Mouse (Mus musculus): Measurements from ENCODE around the gene Vkorc1. TPM values are rescaled to one million over a fixed set of nuclear protein-coding genes. Genes with fewer than 3 reads are reported as not detected.

Vkorc1 gene
- polyA plus RNA-seq, 1 experiment from 2014 or later = 108 TPM

DNA sequence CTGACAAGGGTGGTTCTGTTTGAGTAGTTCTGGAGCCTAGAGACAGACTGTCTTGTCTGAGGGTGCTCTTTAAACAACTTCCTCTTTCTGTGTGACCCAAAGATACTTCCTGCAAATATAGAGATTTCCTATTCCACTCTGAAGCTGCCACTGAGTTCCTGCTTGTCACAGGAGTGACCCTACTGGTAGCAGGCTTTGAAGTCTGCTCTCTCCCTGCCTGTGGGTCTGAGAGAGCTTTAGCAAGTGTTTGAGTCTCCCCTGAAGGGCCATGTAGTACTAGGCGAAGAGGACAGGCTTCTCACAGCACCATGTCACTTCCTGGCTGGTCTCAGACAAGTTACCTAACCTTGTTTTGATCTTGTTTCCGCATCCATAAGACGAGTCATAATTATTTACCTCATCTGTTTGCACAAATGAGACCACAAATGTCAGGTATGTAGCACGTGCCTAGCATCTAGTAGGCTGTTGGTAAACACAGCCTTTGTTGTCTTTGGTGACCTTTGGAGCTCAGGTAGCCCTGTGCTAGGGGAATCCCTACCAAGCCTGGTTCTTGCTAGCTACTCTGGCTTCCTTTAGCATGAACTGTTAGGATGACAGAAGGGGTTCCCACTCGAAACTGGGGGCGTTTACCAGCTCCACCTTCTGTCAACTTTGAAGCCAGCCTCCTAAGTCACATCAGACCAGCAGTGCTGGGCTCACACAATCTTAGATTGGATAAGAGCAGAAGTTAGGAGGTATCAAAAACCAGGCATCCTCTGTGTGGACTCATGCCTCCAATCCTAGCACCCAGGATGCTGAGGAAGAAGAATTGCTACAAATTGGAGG is 27.2 kb upstream of the Vkorc1 start:
- 62% methylated on average over 6 of the region's 6 CpGs for WGBS

GRCm38 (mm10) chr7:127921516-127921915 is 26.1 kb upstream of the Vkorc1 start:
- peaks cover 10% of the 10 kb centered on the region; the same call in 1 of the 2 replicates for H3K4me1 ChIP-seq (replicated peaks; ENCODE audit: control insufficient read depth, insufficient read depth, low read length)
- H3K27me3 ChIP-seq (replicated peaks; ENCODE audit: control insufficient read depth, insufficient read depth, low read length) = no peaks in the 10 kb centered on the region
- ATAC-seq (replicated peaks; ENCODE audit: low FRiP score) (no peak), DNase-seq (ENCODE audit: low spot score) (no peak)
- H3K9ac ChIP-seq (ENCODE audit: low read depth, low read length) = no peak overlapping the region
- H3K9me3 ChIP-seq (ENCODE audit: control insufficient read depth, low read length) = no peaks in the 10 kb centered on the region
- no peak overlapping the region for H3K4me3 ChIP-seq (ENCODE audit: low read depth, low read length)
- WGBS = 66% methylated on average over 8 of the region's 8 CpGs
- H3K27ac ChIP-seq (ENCODE audit: low read depth, low read length) = no peak overlapping the region
- H3K4me2 ChIP-seq = no peak overlapping the region
- H3K36me3 ChIP-seq (ENCODE audit: control insufficient read depth, insufficient read depth, low read length) = peaks cover 11% of the 10 kb centered on the region; the same call in 1 of the 2 replicates

More for the DNA sequence above, 27.2 kb upstream of the Vkorc1 start:
- Histone ChIP-seq H3K4me2 (no peak overlapping the region), H3K4me1 (replicated peaks; ENCODE audit: control insufficient read depth, insufficient read depth, low read length) (peaks cover 10% of the 10 kb centered on the region; the same call in 1 of the 2 replicates), H3K27me3 (replicated peaks; ENCODE audit: control insufficient read depth, insufficient read depth, low read length) (no peaks in the 10 kb centered on the region), H3K9ac (ENCODE audit: low read depth, low read length) (no peak overlapping the region), H3K4me3 (ENCODE audit: low read depth, low read length) (no peak overlapping the region), H3K36me3 (ENCODE audit: control insufficient read depth, insufficient read depth, low read length) (peaks cover 11% of the 10 kb centered on the region; the same call in 1 of the 2 replicates), H3K27ac (ENCODE audit: low read depth, low read length) (no peak overlapping the region), H3K9me3 (ENCODE audit: control insufficient read depth, low read length) (no peaks in the 10 kb centered on the region)
- ATAC-seq (replicated peaks; ENCODE audit: low FRiP score) (no peak), DNase-seq (ENCODE audit: low spot score) (no peak)

DNA sequence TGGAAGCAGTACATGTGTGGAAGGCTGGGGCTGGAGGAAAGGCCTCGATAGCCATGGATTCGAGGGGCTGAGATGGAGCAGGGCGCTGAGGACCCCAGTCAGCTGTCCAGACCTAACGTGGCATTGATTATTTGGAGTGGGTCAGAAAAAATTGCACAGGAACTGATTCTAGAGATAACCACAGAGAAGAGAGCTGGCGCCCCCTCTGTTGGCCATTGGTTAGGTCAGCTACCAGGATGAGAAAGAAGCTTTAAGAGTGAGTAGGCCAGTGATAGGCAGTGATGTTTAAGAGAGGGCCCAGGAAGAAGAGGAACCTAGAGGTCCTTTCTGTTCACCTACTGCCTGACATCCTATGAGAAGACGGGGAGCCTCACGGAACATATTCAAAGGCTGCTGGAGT is 23.9 kb upstream of the Vkorc1 start:
- Histone ChIP-seq H3K27ac (ENCODE audit: low read depth, low read length) (no peak overlapping the region), H3K4me1 (replicated peaks; ENCODE audit: control insufficient read depth, insufficient read depth, low read length) (peaks cover 10% of the 10 kb centered on the region; the same call in 1 of the 2 replicates), H3K9me3 (ENCODE audit: control insufficient read depth, low read length) (no peaks in the 10 kb centered on the region), H3K36me3 (ENCODE audit: control insufficient read depth, insufficient read depth, low read length) (peaks cover 14% of the 10 kb centered on the region; the same call in 1 of the 2 replicates), H3K9ac (ENCODE audit: low read depth, low read length) (no peak overlapping the region), H3K4me3 (ENCODE audit: low read depth, low read length) (no peak overlapping the region), H3K4me2 (no peak overlapping the region), H3K27me3 (replicated peaks; ENCODE audit: control insufficient read depth, insufficient read depth, low read length) (no peaks in the 10 kb centered on the region)
- ATAC-seq (replicated peaks; ENCODE audit: low FRiP score) = 0 out of 2 replicates have a peak, but pooled peaks have one; percentile 19
- 72% methylated on average over 7 of the region's 7 CpGs for WGBS
- no peak for DNase-seq (ENCODE audit: low spot score)

- DNase-seq (ENCODE audit: low spot score) (no peak), ATAC-seq (replicated peaks; ENCODE audit: low FRiP score) (no peak)
- Histone ChIP-seq H3K27ac (ENCODE audit: low read depth, low read length) (no peak overlapping the region), H3K27me3 (replicated peaks; ENCODE audit: control insufficient read depth, insufficient read depth, low read length) (no peaks in the 10 kb centered on the region), H3K9ac (ENCODE audit: low read depth, low read length) (no peak overlapping the region), H3K4me2 (no peak overlapping the region), H3K4me3 (ENCODE audit: low read depth, low read length) (no peak overlapping the region), H3K9me3 (ENCODE audit: control insufficient read depth, low read length) (no peaks in the 10 kb centered on the region), H3K36me3 (ENCODE audit: control insufficient read depth, insufficient read depth, low read length) (peaks cover 11% of the 10 kb centered on the region; the same call in 1 of the 2 replicates), H3K4me1 (replicated peaks; ENCODE audit: control insufficient read depth, insufficient read depth, low read length) (peaks cover 12% of the 10 kb centered on the region; the same call in 1 of the 2 replicates)
- 46% methylated on average over 3 of the region's 3 CpGs for WGBS
Observed at GRCm38 (mm10) chr7:127918203-127918602, 22.8 kb upstream of the Vkorc1 start.

GRCm38 (mm10) chr7:127915293-127915692 is 19.9 kb upstream of the Vkorc1 start:
- no peaks in the 10 kb centered on the region for H3K9me3 ChIP-seq (ENCODE audit: control insufficient read depth, low read length)
- DNase-seq (ENCODE audit: low spot score) (no peak), ATAC-seq (replicated peaks; ENCODE audit: low FRiP score) (no peak)
- H3K27me3 ChIP-seq (replicated peaks; ENCODE audit: control insufficient read depth, insufficient read depth, low read length) = no peaks in the 10 kb centered on the region
- no peak overlapping the region for H3K9ac ChIP-seq (ENCODE audit: low read depth, low read length)
- peaks cover 9% of the 10 kb centered on the region for H3K4me1 ChIP-seq (replicated peaks; ENCODE audit: control insufficient read depth, insufficient read depth, low read length)
- no peak overlapping the region for H3K4me3 ChIP-seq (ENCODE audit: low read depth, low read length)
- H3K27ac ChIP-seq (ENCODE audit: low read depth, low read length) = no peak overlapping the region
- peaks cover 8% of the 10 kb centered on the region; the same call in 1 of the 2 replicates for H3K36me3 ChIP-seq (ENCODE audit: control insufficient read depth, insufficient read depth, low read length)
- WGBS = 91% methylated on average over 12 of the region's 12 CpGs
- H3K4me2 ChIP-seq = no peak overlapping the region

GRCm38 (mm10) chr7:127912938-127913337 is 17.5 kb upstream of the Vkorc1 start:
- Histone ChIP-seq H3K27me3 (replicated peaks; ENCODE audit: control insufficient read depth, insufficient read depth, low read length) (no peaks in the 10 kb centered on the region), H3K27ac (ENCODE audit: low read depth, low read length) (peak overlapping the region; percentile 54; the same call in 1 of the 2 replicates), H3K36me3 (ENCODE audit: control insufficient read depth, insufficient read depth, low read length) (peaks cover 25% of the 10 kb centered on the region), H3K9ac (ENCODE audit: low read depth, low read length) (peak overlapping the region; percentile 75), H3K9me3 (ENCODE audit: control insufficient read depth, low read length) (no peaks in the 10 kb centered on the region), H3K4me1 (replicated peaks; ENCODE audit: control insufficient read depth, insufficient read depth, low read length) (peaks cover 9% of the 10 kb centered on the region), H3K4me2 (peak overlapping the region; percentile 78), H3K4me3 (ENCODE audit: low read depth, low read length) (peak overlapping the region; percentile 78)
- WGBS = 11% methylated on average over 4 of the region's 4 CpGs
- ATAC-seq (replicated peaks; ENCODE audit: low FRiP score) (no peak), DNase-seq (ENCODE audit: low spot score) (no peak)

DNA sequence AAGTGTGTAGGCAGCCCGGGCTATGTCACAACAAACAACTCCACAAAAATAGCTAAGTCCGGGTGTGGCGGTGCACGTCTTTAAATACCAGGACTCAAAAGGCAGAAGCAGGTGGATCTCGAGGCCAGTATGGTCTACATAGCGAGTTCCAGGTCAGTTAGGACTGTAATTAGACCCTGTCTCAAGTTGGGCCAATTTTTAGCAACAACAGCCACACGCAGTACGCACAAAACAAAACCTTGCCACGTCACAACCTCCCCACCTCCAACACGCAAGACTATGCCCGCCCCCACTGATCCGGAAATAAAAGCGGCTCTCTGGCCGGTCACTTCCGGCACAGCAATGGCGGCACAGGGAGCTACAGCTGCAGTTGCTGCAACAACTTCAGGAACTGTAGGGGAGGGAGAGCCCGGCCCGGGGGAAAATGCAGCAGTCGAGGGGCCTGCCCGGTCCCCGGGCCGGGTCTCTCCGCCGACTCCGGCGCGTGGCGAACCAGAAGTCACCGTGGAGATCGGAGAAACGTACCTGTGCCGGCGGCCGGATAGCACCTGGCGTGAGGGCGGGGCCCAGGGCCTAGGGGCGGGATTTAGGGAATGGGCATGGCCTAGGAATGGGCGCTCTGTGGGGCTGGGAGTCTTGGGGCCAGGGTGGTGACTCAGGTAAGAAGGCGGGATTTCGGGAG is 16.9 kb upstream of the Vkorc1 start, which contains the start of gene Kat8:
TSS of gene Kat8 (plus strand) at position 327 of the 682 bp plus-strand sequence.
- Histone ChIP-seq H3K36me3 (ENCODE audit: control insufficient read depth, insufficient read depth, low read length) (peaks cover 31% of the 10 kb centered on the region), H3K4me3 (ENCODE audit: low read depth, low read length) (peak within 1 kb of the TSS; percentile 78), H3K4me1 (replicated peaks; ENCODE audit: control insufficient read depth, insufficient read depth, low read length) (peaks cover 9% of the 10 kb centered on the region), H3K27me3 (replicated peaks; ENCODE audit: control insufficient read depth, insufficient read depth, low read length) (no peaks in the 10 kb centered on the region), H3K27ac (ENCODE audit: low read depth, low read length) (peak within 1 kb of the TSS; percentile 54), H3K9ac (ENCODE audit: low read depth, low read length) (peak within 1 kb of the TSS; percentile 75), H3K9me3 (ENCODE audit: control insufficient read depth, low read length) (no peaks in the 10 kb centered on the region), H3K4me2 (peak within 1 kb of the TSS; percentile 78)
- WGBS = under 1% methylated on average over 40 of the region's 40 CpGs
- ATAC-seq (replicated peaks; ENCODE audit: low FRiP score) (peak; percentile 96), DNase-seq (ENCODE audit: low spot score) (peak; percentile 95)

GRCm38 (mm10) chr7:127908656-127909055 is 13.2 kb upstream of the Vkorc1 start:
- Histone ChIP-seq H3K4me2 (no peak overlapping the region), H3K4me3 (ENCODE audit: low read depth, low read length) (no peak overlapping the region), H3K9ac (ENCODE audit: low read depth, low read length) (no peak overlapping the region), H3K27me3 (replicated peaks; ENCODE audit: control insufficient read depth, insufficient read depth, low read length) (no peaks in the 10 kb centered on the region), H3K27ac (ENCODE audit: low read depth, low read length) (no peak overlapping the region), H3K9me3 (ENCODE audit: control insufficient read depth, low read length) (no peaks in the 10 kb centered on the region), H3K36me3 (ENCODE audit: control insufficient read depth, insufficient read depth, low read length) (peaks cover 44% of the 10 kb centered on the region), H3K4me1 (replicated peaks; ENCODE audit: control insufficient read depth, insufficient read depth, low read length) (peaks cover 15% of the 10 kb centered on the region)
- 82% methylated on average over 4 of the region's 4 CpGs for WGBS
- DNase-seq (ENCODE audit: low spot score) (no peak), ATAC-seq (replicated peaks; ENCODE audit: low FRiP score) (no peak)
